Mouse (Mus musculus) layer of hippocampus, adult 2 months (tissue): ENCODE data around the gene Zmym6. TPM values are rescaled to one million over a fixed set of nuclear protein-coding genes. Genes with fewer than 3 reads are reported as not detected.

Experiments used
- DNase-seq, 2 experiments: peaks; one replicate each; pipeline ENCODE4 v3.0.0; 2022; ENCODE audit warnings: low spot score in 2 of 2
- H3K27ac ChIP-seq: fragments of 200-600 bp; 2 replicates; pipeline ENCODE4 v1.8.1; 2022
- H3K4me3 ChIP-seq: fragments of 200-600 bp; 2 replicates; pipeline ENCODE4 v1.8.1; 2022; ENCODE audit warnings: mild to moderate bottlenecking
- CTCF ChIP-seq: fragments of 200-600 bp; conservative IDR thresholded peaks from 2 replicates; pipeline ENCODE4 v1.8.1; 2022; ENCODE audit warnings: antibody characterized with exemption, mild to moderate bottlenecking, moderate library complexity
- total RNA-seq, 2 experiments: library from RNA; stranded (reverse); gene quantifications; 2 replicates each; pipeline ENCODE4 v1.2.3; 2021

Gene Zmym6
- total RNA-seq, 2 experiments from 2014 or later: 34.9 to 41.7 TPM

- Histone ChIP-seq H3K4me3 (no peak overlapping the region), H3K27ac (no peak overlapping the region)
- TF ChIP-seq CTCF: no peak
- DNase-seq: no peak
Observed at GRCm38 (mm10) chr4:127138486-127138885, 61.3 kb downstream of the Zmym6 start.

- no peak overlapping the region for H3K27ac ChIP-seq
- no peak for DNase-seq
- H3K4me3 ChIP-seq: no peak overlapping the region
- no peak for TF ChIP-seq CTCF
Observed at GRCm38 (mm10) chr4:127150031-127150430, 72.8 kb downstream of the Zmym6 start.

- H3K27ac ChIP-seq: 0 out of 2 replicates have a peak overlapping the region, but pooled peaks have one; percentile 32
- DNase-seq: no peak
- no peak overlapping the region for H3K4me3 ChIP-seq
- no peak for TF ChIP-seq CTCF
Observed at GRCm38 (mm10) chr4:127153345-127153744, 76.2 kb downstream of the Zmym6 start.

- TF ChIP-seq CTCF: peak; percentile 58
- H3K4me3 ChIP-seq: no peak overlapping the region
- DNase-seq: no peak
- no peak overlapping the region for H3K27ac ChIP-seq
Observed at GRCm38 (mm10) chr4:127155757-127156156, 78.6 kb downstream of the Zmym6 start.

- no peak for TF ChIP-seq CTCF
- DNase-seq: no peak
- H3K4me3 ChIP-seq: no peak overlapping the region
- no peak overlapping the region for H3K27ac ChIP-seq
Observed at GRCm38 (mm10) chr4:127157746-127158145, 80.6 kb downstream of the Zmym6 start.

- no peak overlapping the region for H3K4me3 ChIP-seq
- DNase-seq: no peak
- no peak for TF ChIP-seq CTCF
- H3K27ac ChIP-seq: no peak overlapping the region
Observed at GRCm38 (mm10) chr4:127163926-127164325, 86.7 kb downstream of the Zmym6 start.

- DNase-seq: no peak
- H3K27ac ChIP-seq: no peak overlapping the region
- no peak overlapping the region for H3K4me3 ChIP-seq
- no peak for TF ChIP-seq CTCF
Observed at GRCm38 (mm10) chr4:127167096-127167495, 89.9 kb downstream of the Zmym6 start.

- Histone ChIP-seq H3K4me3 (peak overlapping the region; percentile 81), H3K27ac (peak overlapping the region; percentile 96; the same call in 1 of the 2 replicates)
- no peak for DNase-seq
- TF ChIP-seq CTCF: no peak
Observed at GRCm38 (mm10) chr4:127167731-127168130, 90.5 kb downstream of the Zmym6 start.

GRCm38 (mm10) chr4:127168211-127168913 is 91.2 kb downstream of the Zmym6 start:
- H3K4me3 ChIP-seq: peak overlapping the region; percentile 81
- DNase-seq: peak in 1 of 2 experiments; percentile 63

GRCm38 (mm10) chr4:127168914-127169345 is 91.7 kb downstream of the Zmym6 start, which contains the start of gene Dlgap3:
Dlgap3 (plus strand) TSS chr4:127169204.
- TF ChIP-seq CTCF: no peak
- Histone ChIP-seq H3K4me3 (peak within 1 kb of the TSS; percentile 81), H3K27ac (peak within 1 kb of the TSS; percentile 96)
- no peak for DNase-seq

More at GRCm38 (mm10) chr4:127168211-127168913, 91.2 kb downstream of the Zmym6 start:
- peak; percentile 36 for TF ChIP-seq CTCF
- H3K27ac ChIP-seq: peak overlapping the region; percentile 96

- H3K4me3 ChIP-seq: peak overlapping the region; percentile 81
- TF ChIP-seq CTCF: no peak; the same call in 1 of the 2 replicates
- H3K27ac ChIP-seq: peak overlapping the region; percentile 96
- DNase-seq: no peak
Observed at GRCm38 (mm10) chr4:127169346-127170221, 92.4 kb downstream of the Zmym6 start.

- no peak for DNase-seq
- H3K4me3 ChIP-seq: peak overlapping the region; percentile 81
- peak overlapping the region; percentile 96 for H3K27ac ChIP-seq
Observed at GRCm38 (mm10) chr4:127170866-127171265, 93.7 kb downstream of the Zmym6 start.

GRCm38 (mm10) chr4:127171341-127171905 is 94.2 kb downstream of the Zmym6 start:
- H3K27ac ChIP-seq: peak overlapping the region; percentile 96

More at GRCm38 (mm10) chr4:127170866-127171265, 93.7 kb downstream of the Zmym6 start:
- TF ChIP-seq CTCF: no peak

More at GRCm38 (mm10) chr4:127171341-127171905, 94.2 kb downstream of the Zmym6 start:
- TF ChIP-seq CTCF: no peak
- peak overlapping the region; percentile 81 for H3K4me3 ChIP-seq
- no peak for DNase-seq
